Mouse (Mus musculus) megakaryocyte, adult 5-6 weeks (primary cell): ENCODE results near the gene Sp7. TPM values are rescaled to one million over a fixed set of nuclear protein-coding genes. Genes with fewer than 3 reads are reported as not detected.

Experiments used
- ATAC-seq: 2 replicates; pipeline ENCODE4 v1.8.0; 2016; ENCODE audit warnings: mild to moderate bottlenecking, inconsistent platforms; ENCODE audit not compliant: poor library complexity, severe bottlenecking
- total RNA-seq, 2 experiments: library from RNA; stranded (forward) in 1 of 2; stranded (reverse) in 1 of 2; fragments of 153-499, 151-499 nt in 1 of 2; fragments of 221-1000, 200-1000 nt in 1 of 2; gene quantifications; 2 replicates each; pipeline versions ENCODE4 v1.2.3 to v1.2.4; 2015 to 2017

Gene Sp7
- total RNA-seq, 2 experiments from 2014 or later = not detected

GRCm38 (mm10) chr15:102388942-102389341 is 22.0 kb upstream of the Sp7 start:
- ATAC-seq = no peak

- no peak for ATAC-seq
Measured at GRCm38 (mm10) chr15:102386640-102387039, 19.7 kb upstream of the Sp7 start.

GRCm38 (mm10) chr15:102383671-102384070 is 16.7 kb upstream of the Sp7 start:
- no peak for ATAC-seq

GRCm38 (mm10) chr15:102381575-102381974 is 14.6 kb upstream of the Sp7 start:
- ATAC-seq = peak; percentile 83

GRCm38 (mm10) chr15:102377810-102378262 is 10.9 kb upstream of the Sp7 start:
- 0 out of 2 replicates have a peak, but pooled peaks have one; percentile 27 for ATAC-seq

- peak; percentile 85 for ATAC-seq
Measured at GRCm38 (mm10) chr15:102377163-102377543, 10.2 kb upstream of the Sp7 start.

- ATAC-seq = peak; percentile 70
Measured at GRCm38 (mm10) chr15:102376453-102377162, 9.6 kb upstream of the Sp7 start.

GRCm38 (mm10) chr15:102370727-102371126 is 3.7 kb upstream of the Sp7 start:
- ATAC-seq = no peak

GRCm38 (mm10) chr15:102369972-102370371 is 3.0 kb upstream of the Sp7 start:
- ATAC-seq = no peak

- no peak for ATAC-seq
Measured at GRCm38 (mm10) chr15:102366238-102366637, 744 bp downstream of the Sp7 start.

- ATAC-seq = no peak
Measured at GRCm38 (mm10) chr15:102364678-102365077, 2.3 kb downstream of the Sp7 start.

- peak; percentile 38; the same call in 1 of the 2 replicates for ATAC-seq
Measured at GRCm38 (mm10) chr15:102362648-102363047, 4.3 kb downstream of the Sp7 start.

- ATAC-seq = no peak
Measured at GRCm38 (mm10) chr15:102358834-102359233, 8.1 kb downstream of the Sp7 start.

- ATAC-seq = 0 out of 2 replicates have a peak, but pooled peaks have one; percentile 7
Measured at GRCm38 (mm10) chr15:102358126-102358525, 8.9 kb downstream of the Sp7 start.

- ATAC-seq = no peak
Measured at GRCm38 (mm10) chr15:102356501-102357325, 10.3 kb downstream of the Sp7 start.

- ATAC-seq = no peak
Measured at GRCm38 (mm10) chr15:102355871-102356441, 11.0 kb downstream of the Sp7 start.

GRCm38 (mm10) chr15:102355134-102355870 is 11.7 kb downstream of the Sp7 start:
- ATAC-seq = no peak

- no peak for ATAC-seq
Measured at GRCm38 (mm10) chr15:102353986-102354385, 13.0 kb downstream of the Sp7 start.

GRCm38 (mm10) chr15:102352177-102352576 is 14.8 kb downstream of the Sp7 start:
- no peak for ATAC-seq

- ATAC-seq = peak; percentile 16
Measured at GRCm38 (mm10) chr15:102350942-102351291, 16.1 kb downstream of the Sp7 start.
